Mouse (Mus musculus) layer of hippocampus, postnatal 14 days (tissue): ENCODE data around the gene Mettl26. TPM values are rescaled to one million over a fixed set of nuclear protein-coding genes. Genes with fewer than 3 reads are reported as not detected.

ENCODE experiments used
- DNase-seq, 2 experiments: peaks; one replicate each; pipeline ENCODE4 v3.0.0; 2021 to 2022; ENCODE audit warnings: low spot score in 2 of 2, mixed read lengths in 1 of 2
- long read RNA-seq, 2 experiments: library from polyadenylated mRNA; stranded (forward); transcript quantifications; one replicate each; pipeline ENCODE4 v2.0.0; 2021
- total RNA-seq, 2 experiments: library from RNA; stranded (reverse); gene quantifications; 2 replicates each; pipeline ENCODE4 v1.2.3; 2021

Mettl26 gene
- 10 to 100 TPM; 39.3 to 44.7 TPM for total RNA-seq
- long read RNA-seq, experiment 1, transcript Mettl26-201 (6 exons, 1,243 nt): major isoform, 16 of 30 reads
- long read RNA-seq, experiment 1, partial matches to known transcripts: 2 of 30 reads
- long read RNA-seq, experiment 1, other reads (novel, unspliced or antisense): 7 of 30 reads
- long read RNA-seq, experiment 2, transcript Mettl26-204 (5 exons, 1,026 nt): minor isoform, 16 of 77 reads
- long read RNA-seq, experiment 2, transcript Mettl26-201 (6 exons, 1,243 nt): major isoform, 44 of 77 reads
- long read RNA-seq, experiment 2, partial matches to known transcripts: 4 of 77 reads
- long read RNA-seq, experiment 2, other reads (novel, unspliced or antisense): 10 of 77 reads

DNA sequence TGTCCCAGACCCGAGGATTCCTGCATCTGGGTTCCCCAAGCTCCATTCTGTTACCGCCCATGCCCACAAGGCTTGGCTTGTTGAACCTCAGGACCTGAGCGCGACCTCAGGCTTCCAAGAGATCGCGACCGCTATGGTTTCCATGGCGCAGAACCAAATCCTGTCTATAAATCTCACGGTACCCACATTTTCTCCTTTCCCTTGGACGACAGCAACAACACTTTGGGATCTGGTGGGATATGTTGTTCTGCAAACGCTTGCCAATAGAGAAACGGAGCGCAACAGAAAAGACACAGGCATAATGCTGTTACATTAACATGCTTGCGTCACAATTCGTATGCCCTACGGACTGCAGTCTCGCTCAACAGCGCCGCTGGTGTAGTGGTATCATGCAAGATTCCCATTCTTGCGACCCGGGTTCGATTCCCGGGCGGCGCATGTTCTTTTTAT lies at the start of gene Mettl26:
TSS of gene Mettl26 (plus strand) at position 354 of the 450 bp plus-strand sequence.
- peak; percentile 98 to 99 for DNase-seq

DNA sequence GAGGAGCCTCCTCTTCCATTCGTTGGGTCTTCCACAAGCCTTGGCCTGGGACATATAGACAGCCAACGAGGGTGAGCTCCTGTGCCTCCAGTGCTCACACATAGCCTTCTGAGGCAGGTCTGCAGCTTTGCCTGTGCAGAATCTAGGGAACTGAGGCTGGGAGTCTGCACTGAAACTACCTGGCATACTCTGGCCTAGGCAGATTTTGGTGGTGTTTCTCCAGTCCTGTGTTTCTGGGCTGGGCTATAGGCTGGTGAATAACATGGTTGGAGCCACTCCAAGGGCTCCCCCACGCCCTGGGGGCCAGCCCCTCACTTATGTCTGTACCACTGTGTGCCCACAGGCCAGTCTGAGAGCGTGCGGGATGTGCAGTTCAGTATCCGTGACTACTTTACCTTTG lies 49.6 kb upstream of the Mettl26 start:
- DNase-seq: no peak

DNA sequence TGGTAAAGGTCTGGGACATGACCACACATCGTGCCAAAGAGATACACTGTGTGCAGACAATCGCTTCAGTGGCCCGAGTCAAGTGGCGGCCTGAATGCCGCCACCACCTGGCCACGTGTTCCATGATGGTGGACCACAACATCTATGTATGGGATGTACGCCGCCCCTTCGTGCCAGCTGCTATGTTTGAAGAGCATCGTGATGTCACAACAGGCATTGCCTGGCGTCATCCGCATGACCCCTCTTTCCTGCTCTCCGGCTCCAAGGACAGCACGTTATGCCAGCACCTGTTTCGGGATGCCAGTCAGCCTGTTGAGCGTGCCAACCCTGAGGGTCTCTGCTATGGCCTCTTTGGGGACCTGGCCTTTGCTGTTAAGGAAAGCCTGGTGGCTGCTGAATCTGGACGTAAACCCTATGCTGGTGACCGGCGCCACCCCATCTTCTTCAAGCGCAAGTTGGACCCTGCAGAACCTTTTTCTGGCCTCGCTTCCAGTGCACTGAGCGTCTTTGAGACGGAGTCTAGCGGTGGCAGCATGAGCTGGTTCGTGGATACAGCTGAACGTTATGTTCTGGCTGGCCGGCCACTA lies 48.8 kb upstream of the Mettl26 start:
- no peak for DNase-seq

DNA sequence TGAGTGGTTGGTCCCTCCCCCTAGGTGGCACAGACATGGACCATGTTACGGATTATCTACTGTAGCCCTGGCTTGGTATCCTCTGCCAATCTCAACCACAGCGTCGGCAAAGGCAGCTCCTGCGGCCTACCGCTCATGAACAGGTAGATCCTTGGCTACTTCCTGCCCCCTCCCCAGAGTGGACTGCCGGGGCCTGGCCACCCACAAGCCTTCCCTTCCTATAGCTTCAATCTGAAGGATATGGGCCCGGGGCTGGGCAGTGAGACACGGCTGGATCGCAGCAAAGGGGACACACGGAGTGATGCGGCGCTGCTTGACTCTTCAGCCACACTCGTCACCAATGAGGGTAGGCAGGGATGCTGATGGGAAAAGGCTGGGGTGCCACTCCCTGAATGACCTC lies 47.9 kb upstream of the Mettl26 start:
- no peak for DNase-seq

DNA sequence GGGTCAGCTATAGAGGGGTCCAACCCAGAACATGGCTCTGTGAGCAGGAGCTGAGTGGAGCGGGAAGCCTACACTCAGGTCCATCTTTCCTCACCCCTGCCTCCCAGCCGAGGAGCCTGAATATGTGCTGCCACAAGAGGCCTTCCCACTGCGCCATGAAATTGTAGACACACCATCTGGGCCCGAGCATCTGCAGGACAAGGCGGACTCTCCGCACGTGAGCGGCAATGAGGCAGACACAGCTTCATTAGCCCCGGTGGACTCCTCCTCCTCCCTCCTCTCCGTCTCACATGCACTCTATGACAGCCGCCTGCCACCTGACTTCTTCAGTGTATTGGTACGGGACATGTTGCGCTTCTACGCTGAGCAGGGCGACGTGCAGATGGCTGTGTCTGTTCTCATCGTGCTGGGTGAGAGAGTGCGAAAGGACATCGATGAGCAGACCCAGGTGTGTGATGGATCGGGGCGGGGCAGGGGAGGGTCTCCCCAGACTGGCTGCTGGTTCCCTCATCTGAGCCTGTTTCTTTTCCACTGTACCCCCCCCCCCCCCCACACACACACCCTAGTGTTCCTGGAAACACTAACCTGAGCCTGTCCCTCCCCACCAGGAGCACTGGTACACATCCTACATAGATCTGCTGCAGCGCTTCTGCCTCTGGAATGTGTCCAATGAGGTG lies 47.2 kb upstream of the Mettl26 start:
- no peak for DNase-seq

DNA sequence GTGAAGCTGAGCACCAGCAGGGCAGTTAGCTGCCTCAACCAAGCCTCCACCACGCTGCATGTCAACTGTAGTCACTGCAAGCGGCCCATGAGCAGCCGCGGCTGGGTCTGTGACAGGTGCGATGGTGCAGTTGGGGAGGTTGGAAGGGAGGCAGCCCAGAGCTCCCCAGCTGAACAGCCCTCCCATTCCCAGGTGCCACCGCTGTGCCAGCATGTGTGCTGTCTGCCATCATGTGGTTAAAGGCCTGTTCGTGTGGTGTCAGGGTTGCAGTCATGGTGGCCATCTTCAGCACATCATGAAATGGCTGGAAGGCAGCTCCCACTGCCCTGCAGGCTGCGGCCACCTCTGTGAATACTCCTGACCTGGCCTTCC lies 46.7 kb upstream of the Mettl26 start:
- DNase-seq: no peak

DNA sequence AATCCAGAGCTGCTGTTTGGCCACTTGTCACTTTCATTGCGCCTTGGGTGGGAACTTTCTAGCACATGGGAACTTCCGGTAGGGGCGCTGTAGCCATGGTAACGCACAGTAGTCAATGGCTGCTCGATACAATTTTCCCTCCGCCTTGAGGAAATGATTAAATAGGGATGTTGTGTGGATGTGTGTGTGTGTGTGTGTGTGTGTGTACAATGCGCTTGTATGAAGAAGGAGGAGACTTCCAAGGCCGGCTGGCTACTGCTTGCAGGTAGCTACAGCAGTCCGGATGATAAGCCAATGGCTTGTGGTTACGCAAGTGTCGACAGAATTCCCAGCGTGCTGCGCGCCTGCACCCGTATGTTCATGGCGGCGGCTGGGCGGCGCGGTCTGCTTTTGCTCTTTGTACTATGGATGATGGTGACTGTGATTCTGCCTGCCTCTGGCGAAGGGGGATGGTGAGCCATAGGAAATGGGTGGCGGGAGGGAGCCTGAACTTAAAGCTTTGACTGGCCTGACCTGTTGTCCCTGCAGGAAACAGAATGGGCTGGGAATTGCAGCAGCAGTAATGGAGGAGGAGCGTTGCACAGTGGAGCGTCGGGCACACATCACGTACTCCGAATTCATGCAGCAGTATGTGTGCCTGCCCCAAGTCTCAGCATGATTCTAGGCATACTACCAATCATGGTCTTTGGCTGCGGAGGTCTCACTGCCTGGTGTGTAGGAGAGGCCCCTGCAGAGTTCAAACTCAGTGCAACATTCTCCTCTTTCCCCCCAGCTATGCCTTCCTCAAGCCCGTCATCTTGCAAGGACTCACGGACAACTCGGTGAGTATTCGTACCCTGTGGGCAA lies 45.9 kb upstream of the Mettl26 start, which contains the start of gene Jmjd8:
TSS of gene Jmjd8 (plus strand) at position 156 of the 846 bp plus-strand sequence.
- peak; percentile 84 to 85 for DNase-seq

DNA sequence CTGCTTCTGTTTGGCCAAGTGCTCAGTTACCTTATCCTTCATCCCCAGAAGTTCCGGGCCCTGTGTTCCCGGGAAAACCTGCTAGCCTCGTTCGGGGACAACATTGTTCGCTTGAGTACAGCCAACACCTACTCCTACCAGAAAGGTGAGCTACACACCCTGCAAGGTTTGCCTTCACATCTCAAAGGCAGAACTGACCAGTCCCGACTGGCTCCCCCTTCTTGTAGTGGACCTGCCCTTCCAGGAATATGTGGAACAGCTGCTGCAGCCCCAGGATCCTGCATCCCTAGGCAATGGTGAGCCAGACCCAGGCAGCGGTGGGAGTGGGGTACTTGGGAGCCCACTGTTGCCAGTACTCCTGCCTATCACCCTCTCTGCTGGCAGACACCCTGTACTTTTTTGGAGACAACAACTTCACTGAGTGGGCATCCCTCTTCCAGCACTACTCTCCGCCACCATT lies 45.3 kb upstream of the Mettl26 start:
- DNase-seq: no peak

DNA sequence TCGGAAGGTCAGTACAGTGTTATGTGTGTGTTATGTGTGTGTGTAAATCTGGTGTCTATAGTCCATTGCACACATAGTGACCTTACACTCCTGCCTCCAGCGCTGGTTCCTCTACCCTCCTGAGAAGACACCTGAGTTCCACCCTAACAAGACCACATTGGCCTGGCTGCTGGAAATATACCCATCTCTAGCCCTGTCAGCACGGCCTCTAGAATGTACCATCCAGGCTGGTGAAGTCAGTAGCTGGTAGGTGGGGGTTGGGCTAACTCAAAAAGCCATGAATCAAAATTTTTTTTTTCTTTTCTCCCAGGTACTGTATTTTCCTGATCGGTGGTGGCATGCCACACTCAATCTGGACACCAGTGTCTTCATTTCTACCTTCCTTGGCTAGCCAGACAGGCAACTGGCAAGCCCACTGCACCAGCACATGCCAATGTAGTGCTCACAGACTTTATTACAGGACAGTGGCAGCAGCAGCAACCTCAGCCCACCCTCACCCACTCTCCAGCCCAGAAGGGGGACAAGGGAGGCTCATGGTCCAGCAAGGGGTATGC lies 44.6 kb upstream of the Mettl26 start:
- no peak for DNase-seq

DNA sequence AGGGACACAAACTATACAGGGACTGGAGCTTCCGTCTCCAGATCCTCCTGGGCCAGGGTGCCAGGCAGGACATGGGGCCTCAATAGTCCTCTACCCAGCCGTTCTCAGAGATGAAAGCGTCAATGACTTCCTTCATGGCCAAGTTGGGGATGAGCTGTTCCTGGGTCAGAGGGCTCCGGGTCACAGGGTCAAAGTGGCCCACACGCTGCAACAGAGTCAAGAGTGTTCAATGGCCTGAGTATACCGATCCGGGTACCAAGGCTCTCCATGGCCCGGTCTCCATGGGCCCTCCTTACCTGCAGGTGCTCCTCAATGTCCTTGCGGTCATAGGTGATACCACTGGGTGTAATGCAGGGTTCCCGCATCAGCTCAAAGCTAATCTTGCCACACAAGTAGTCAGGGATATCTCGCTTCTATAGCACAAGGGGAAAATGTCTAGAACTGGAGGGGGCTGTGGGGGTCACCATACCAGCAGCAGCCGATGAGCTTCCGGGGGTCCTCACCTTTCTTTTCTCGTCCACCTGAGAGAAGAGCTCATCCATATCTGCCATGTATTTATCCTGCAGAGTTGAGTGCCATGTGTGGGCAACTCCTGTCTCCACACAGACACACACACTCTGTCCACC lies 44.0 kb upstream of the Mettl26 start:
- DNase-seq: no peak

DNA sequence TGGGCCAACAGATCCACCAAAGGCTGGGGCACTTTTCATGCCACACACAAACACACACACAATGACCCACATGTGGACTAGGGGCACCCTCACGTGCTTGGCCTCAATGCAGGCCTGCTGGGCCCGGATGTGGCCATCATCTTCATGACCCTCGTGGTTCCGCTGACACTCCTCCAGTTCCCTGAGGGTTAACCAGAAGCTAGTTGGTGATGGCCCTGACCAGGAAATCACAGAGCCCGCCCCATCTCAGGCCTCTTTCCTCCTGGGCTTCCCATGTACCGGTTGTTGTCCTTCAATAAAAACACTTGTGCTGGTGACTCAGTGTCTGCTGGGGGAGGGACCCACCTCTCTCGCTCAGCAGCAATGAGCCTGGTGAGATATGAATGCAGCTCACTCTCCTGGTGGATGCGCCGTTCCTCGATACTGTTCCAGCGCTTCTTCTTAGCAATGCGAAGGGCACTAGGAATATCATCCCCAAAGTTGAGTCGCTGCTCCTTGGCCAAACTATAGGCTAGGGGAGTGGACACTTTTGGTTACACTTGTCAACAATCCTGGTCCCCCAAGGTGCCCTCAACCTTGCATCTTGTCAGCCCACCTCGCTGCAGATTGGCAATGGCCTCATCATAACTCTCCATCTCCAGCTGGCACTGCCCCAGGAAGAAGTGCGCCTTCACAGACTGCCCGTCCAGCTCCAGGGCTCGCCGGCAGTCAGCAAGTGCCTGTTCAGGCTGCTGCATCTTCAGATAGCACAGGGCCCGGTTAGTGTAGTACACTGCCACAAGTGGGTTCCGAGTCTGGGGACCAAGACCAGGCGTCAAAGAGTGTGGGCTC lies 43.2 kb upstream of the Mettl26 start:
- no peak for DNase-seq

DNA sequence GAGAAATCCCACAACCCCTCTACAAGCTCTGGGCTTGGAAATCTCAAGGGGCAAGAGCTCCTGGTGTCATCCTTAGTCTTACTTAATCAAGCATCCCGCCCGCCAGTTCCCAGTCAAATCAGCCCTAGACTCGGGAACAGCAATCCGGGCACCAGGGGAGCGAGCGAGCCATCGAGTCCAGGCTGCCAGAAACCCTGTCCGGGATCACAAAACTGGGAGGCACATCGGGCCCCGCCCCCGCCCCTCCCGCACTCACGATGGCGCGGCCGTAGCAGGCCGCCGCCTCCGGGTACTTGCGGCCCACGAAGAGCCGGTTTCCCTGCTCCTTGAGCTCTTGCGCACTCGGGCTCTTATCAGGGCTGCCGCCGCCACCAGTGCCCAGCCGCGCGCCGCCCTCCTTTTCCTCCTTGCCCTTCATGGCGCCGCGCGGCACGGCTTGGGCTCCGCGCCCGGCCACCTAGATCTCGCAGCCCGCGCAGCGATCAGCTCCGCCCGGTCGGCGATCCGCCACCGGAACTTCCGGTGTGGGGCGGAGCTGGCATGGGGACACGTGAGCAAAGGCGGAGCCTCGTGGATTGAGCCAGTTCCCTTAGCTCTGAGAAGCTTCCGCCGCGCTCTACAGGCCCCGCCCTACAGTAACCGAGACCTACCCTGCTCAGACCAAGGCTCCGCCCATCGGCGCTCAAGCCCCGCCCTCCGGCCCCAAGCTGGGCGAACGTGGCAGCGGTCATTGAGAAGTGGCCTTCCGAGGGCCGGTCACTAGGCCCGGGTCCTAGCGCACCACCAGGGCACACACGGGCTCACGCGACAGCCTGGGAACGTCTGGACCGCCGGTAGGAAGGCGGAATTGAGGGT lies 42.2 kb upstream of the Mettl26 start:
- DNase-seq: peak; percentile 98 to 99

DNA sequence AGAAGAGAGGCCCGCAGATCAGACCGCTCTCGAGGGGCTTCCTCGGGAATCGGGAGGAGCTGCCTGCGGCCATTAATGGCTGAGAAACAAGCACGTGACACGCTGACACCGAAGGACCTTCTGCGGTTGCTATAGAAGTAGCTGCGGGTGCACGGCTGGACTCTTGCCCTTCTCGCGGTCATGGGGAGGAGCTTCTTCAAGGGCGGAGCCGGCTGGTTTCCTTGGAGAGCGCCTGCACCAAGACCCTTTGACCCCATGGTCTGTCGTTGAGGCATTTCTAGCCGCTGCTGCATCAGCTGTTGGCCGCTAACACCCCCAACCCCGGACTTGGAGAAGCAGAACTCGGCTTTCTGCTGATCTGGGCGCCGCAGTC lies 41.6 kb upstream of the Mettl26 start, which contains the start of gene Stub1:
TSS of gene Stub1 (minus strand) at position 114 of the 373 bp plus-strand sequence.
- peak in 1 of 2 experiments; percentile 89 for DNase-seq

DNA sequence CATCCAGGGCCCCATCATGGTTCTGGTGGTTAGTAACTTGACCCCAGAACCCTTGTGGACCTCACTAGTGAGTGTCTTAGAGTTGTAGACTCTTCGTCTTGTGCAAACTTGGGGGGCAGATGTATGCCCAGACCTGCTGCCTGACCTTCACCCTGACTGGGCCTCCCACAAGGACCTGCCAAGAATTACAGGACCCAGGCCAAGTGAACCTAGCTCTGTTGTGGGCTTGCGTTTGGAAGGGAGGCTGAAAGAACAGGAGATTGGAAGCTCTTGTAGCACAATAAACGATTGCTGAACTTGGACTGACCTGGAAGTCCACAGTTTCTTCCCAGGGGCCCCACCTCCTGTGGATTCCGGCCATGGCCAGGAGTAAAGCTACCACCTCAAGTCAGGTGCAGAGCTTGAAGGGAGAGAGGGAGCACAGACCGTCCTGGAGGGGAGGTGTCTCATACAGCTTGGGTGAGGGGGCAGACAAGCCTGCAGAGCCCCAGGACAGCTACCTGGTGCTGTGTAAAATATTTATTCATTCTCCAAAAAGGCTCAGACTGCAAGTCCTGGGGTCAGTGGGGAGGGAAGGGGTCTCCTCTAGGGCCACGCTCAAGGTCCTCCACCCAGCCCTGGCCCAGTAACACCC lies 40.8 kb upstream of the Mettl26 start:
- DNase-seq: no peak

DNA sequence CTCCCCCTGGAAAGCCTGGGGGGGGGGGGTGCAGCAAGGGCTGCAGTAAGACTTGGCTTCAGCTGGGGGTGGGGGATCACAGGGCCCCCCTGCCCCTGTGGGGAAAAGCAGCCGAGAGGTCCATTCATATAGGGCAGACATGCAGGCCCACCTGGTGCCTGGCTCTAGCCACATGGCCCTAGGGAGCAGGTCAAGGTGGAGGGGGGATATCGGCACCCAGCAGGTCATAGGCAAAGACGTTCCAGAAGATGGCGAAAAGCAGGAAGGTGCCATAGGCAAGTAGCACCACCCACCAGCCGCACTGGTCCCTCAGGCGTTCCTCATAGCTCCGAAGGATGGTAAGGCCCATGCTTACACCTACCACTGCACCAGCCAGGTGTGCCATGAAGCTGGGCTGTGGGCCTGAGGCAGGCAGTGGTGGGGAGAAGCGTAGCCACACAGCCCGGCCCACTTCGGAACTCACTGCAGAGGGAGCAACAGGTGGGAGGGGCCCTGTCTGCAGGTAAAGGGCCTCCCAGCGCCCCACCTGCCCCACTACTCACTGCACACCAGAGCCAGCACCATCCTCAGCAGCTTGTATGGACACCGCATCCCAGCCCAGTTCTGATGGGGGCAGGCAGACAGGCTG lies 40.2 kb upstream of the Mettl26 start:
- DNase-seq: no peak

DNA sequence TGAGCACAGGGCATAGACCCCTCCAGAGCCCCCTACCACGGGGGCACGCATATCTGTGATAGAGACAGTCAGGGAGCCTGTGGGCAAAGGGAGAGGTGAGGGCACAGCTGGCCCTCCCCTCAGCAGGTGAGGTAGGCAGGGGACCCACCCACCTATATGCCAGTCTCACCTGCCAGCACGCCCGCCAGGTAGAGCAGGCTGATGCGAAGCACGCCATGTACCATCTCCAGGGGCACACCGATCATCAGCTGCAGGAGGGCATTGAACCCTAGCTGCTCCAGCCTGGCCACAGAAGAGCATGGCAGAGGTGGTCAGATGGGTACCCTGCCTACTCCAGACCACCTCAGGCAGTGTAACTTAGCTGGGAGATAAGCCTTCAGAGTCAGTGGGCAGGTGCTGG lies 39.6 kb upstream of the Mettl26 start:
- DNase-seq: no peak

DNA sequence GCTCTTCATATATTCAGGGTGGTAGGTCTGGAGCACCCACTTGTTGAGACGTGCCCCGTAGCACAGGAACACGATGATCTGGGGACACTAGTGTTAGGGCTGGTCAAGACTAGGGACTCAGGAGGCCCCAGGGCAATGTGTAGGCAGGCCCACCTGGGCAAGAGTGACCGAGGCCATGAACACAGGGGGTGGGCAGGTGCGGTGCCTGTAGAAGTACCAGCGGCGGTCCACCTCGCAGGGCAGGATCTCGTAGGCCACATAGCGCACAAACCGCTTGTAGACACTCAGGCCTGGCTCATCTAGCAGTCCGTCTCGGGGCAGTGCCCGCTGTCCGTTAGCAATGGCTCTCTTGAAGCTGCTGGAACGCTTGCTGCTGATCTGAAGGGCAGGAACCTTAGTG lies 39.1 kb upstream of the Mettl26 start:
- no peak for DNase-seq
